ENCODE assay signal across 16 mouse cellular contexts in the genomic region with DNA sequence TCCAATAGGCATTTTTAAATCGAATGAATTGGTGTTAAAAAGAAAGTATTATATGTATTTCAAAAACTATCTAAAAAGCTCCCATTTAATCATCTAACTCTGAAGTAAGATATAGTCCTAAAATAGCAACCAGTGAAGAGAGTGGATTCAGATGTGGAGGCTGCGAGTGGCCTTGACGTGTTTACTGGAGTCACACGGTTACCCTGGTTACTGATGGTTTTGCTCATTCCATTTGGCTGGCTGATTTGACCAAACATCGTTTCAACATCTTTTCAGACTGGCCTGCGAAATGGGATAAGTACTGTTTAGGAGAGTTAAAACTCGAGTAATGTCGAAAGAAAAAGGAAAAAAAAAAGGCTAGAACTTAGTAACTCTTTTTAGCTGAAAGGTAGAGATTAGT.
A peak's percentile ranks its signal among the peaks of the same experiment; 100 is the strongest.
DNase-seq lines count a peak whose midpoint lies in the region; ATAC-seq and TF ChIP-seq lines count a peak whose summit lies in the region.
"Had no signal": no experiment of that assay in that cellular context is flagged by ENCODE, and none has a peak within 500 bp of the region (broad histone marks: within the 10 kb centered on the region; RNA-seq: fewer than 3 reads in every experiment).

No protein-coding gene starts in this region.

- H3K4me1 ChIP-seq in stomach, postnatal 0 days (replicated peaks; ENCODE audit: control insufficient read depth, insufficient read depth), result no peaks in the 10 kb centered on the region
- H3K4me1 ChIP-seq: heart, embryonic 15.5 days had no signal

- no peaks in the 10 kb centered on the region for H3K27me3 ChIP-seq in stomach, postnatal 0 days (ENCODE audit: control insufficient read depth, insufficient read depth, low read length)
- H3K27me3 ChIP-seq: heart, embryonic 15.5 days; intestine, embryonic 15.5 days had no signal

- H3K9ac ChIP-seq in stomach, postnatal 0 days (ENCODE audit: low read length), result no peak overlapping the region
- H3K9ac ChIP-seq: heart, embryonic 15.5 days; intestine, embryonic 15.5 days; liver, postnatal 0 days had no signal

- no peak overlapping the region for H3K4me2 ChIP-seq in stomach, postnatal 0 days (replicated peaks; ENCODE audit: low read depth)
- H3K4me2 ChIP-seq: heart, embryonic 15.5 days; intestine, embryonic 15.5 days had no signal

- no peak for TF ChIP-seq EP300 in stomach, postnatal 0 days (optimal IDR thresholded peaks at IDR 0.05)

- 51% methylated on average over 8 of the region's 8 CpGs for WGBS in stomach, postnatal 0 days

- peak; percentile 51; the same call in 1 of the 2 replicates for ATAC-seq in stomach, postnatal 0 days (ENCODE audit: low FRiP score, low TSS enrichment)
- ATAC-seq: intestine, embryonic 15.5 days; liver, postnatal 0 days had no signal

- no peak overlapping the region; the same call in 1 of the 2 replicates for H3K27ac ChIP-seq in stomach, postnatal 0 days (replicated peaks)
- H3K27ac ChIP-seq: heart, embryonic 15.5 days; intestine, embryonic 15.5 days; layer of hippocampus, adult 2 months had no signal

- TF ChIP-seq CTCF in stomach, postnatal 0 days (IDR thresholded peaks at IDR 0.05; ENCODE audit: low read depth), result no peak

- no peak overlapping the region for H3K4me3 ChIP-seq in stomach, postnatal 0 days (ENCODE audit: low read depth, low read length)
- H3K4me3 ChIP-seq: erythroblast, embryonic 14.5 days; heart, embryonic 15.5 days; intestine, embryonic 15.5 days; layer of hippocampus, adult 2 months had no signal

- H3K9me3 ChIP-seq in stomach, postnatal 0 days (ENCODE audit: control insufficient read depth, low read length), result no peaks in the 10 kb centered on the region
- H3K9me3 ChIP-seq: heart, embryonic 15.5 days; intestine, embryonic 15.5 days had no signal

- DNase-seq in gastrocnemius, adult 18-20 months (ENCODE audit: low spot score), result peak; percentile 19
- no peak for DNase-seq in gastrocnemius, postnatal 25 days
- peak; percentile 27 for DNase-seq in ovary, postnatal 36 days (ENCODE audit: low spot score)
- DNase-seq in ovary, postnatal 10 days (ENCODE audit: low spot score), result no peak
- peak; percentile 30 for DNase-seq in brain, adult 2 months (ENCODE audit: low read depth, low spot score)
- no peak for DNase-seq in stomach, postnatal 0 days (ENCODE audit: low spot score)
- DNase-seq in layer of hippocampus, adult 9-10 months (ENCODE audit: low spot score), result no peak
- DNase-seq in urinary bladder, postnatal 10 days (ENCODE audit: low spot score), result no peak
- DNase-seq: cerebellum, adult 8-10 months; embryo, embryonic 11 days; liver, postnatal 0 days; thymus, adult 18-20 months had no signal

- no peaks in the 10 kb centered on the region for H3K36me3 ChIP-seq in stomach, postnatal 0 days (ENCODE audit: control insufficient read depth, insufficient read depth, low read length)
- H3K36me3 ChIP-seq: heart, embryonic 15.5 days; intestine, embryonic 15.5 days had no signal

Comparison
In these comparisons a context has a peak if more than half of its experiments do, and no peak if none do; other contexts are left out.
1. DNase-seq: peak in gastrocnemius, adult 18-20 months (single experiment), ovary, postnatal 36 days (single experiment) and brain, adult 2 months (single experiment); none in gastrocnemius, postnatal 25 days (single experiment), ovary, postnatal 10 days (single experiment), stomach, postnatal 0 days (single experiment), layer of hippocampus, adult 9-10 months (single experiment) and urinary bladder, postnatal 10 days (single experiment).